In the genomic region with DNA sequence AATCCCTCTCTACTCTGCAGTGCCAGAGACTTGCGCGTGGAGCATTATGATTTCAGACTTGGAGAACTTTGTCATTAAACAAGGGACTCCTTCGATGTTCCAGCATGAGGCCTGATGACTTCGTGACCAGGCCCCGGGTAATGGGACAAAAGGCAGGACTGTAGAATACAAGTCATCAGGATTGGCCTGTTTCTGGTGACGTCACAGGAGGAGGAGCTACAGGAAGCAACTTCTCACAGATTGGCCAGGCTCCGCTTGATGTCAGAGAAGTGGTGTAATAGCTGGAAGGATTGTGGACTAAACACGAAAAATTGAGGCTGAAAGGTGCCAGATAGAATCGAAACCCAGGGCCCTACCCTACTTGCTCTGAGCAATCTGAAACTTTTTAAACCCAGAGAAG, we compare ENCODE assay signal across 27 mouse cellular contexts. TPM values are rescaled to one million over a fixed set of nuclear protein-coding genes. Genes with fewer than 3 reads are reported as not detected.
DNase-seq lines count a peak whose midpoint lies in the region; ATAC-seq and TF ChIP-seq lines count a peak whose summit lies in the region.
"Had no signal": no experiment of that assay in that cellular context is flagged by ENCODE, and none has a peak within 500 bp of the region (broad histone marks: within the 10 kb centered on the region; RNA-seq: fewer than 3 reads in every experiment).

No protein-coding gene starts in this region.

- H3K9ac ChIP-seq in midbrain, embryonic 11.5 days (ENCODE audit: low read length), result no peak overlapping the region
- H3K9ac ChIP-seq in midbrain, embryonic 15.5 days, result no peak overlapping the region
- H3K9ac ChIP-seq in ES-E14 (ENCODE audit: insufficient read depth, low read depth, low read length, poor library complexity, severe bottlenecking), result no peak overlapping the region
- H3K9ac ChIP-seq: embryonic facial prominence, embryonic 15.5 days; forebrain, embryonic 12.5 days; forebrain, embryonic 15.5 days; heart, embryonic 13.5 days; hindbrain, embryonic 14.5 days had no signal

- no peaks in the 10 kb centered on the region for H3K79me2 ChIP-seq in myocyte (ENCODE audit: control insufficient read depth, insufficient read depth)

- no peak overlapping the region for H3K4me3 ChIP-seq in midbrain, embryonic 11.5 days (ENCODE audit: low read depth, low read length)
- H3K4me3 ChIP-seq in midbrain, embryonic 15.5 days, result no peak overlapping the region
- no peak overlapping the region for H3K4me3 ChIP-seq in ES-E14 (ENCODE audit: insufficient read depth in 1 of 2, low read depth in 1 of 2, low read length in 2 of 2, poor library complexity in 1 of 2, severe bottlenecking in 1 of 2)
- H3K4me3 ChIP-seq in myocyte, result no peak overlapping the region
- no peak overlapping the region for H3K4me3 ChIP-seq in kidney, adult 2 months (ENCODE audit: insufficient read depth, low read depth, low read length)
- no peak overlapping the region for H3K4me3 ChIP-seq in limb, embryonic 10.5 days
- H3K4me3 ChIP-seq: embryonic facial prominence, embryonic 12.5 days; embryonic facial prominence, embryonic 15.5 days; forebrain, embryonic 12.5 days; forebrain, embryonic 15.5 days; heart, adult 2 months; heart, embryonic 10.5 days; heart, embryonic 13.5 days had no signal

- TF ChIP-seq POLR2A in myocyte (IDR thresholded peaks at IDR 0.05; ENCODE audit: insufficient read length, low read depth), result no peak
- TF ChIP-seq POLR2A in kidney, adult 2 months (IDR thresholded peaks at IDR 0.05; ENCODE audit: low read depth, low read length), result no peak

- H3K27ac ChIP-seq in midbrain, embryonic 11.5 days (ENCODE audit: low read depth, low read length), result no peak overlapping the region
- H3K27ac ChIP-seq in midbrain, embryonic 15.5 days, result no peak overlapping the region
- H3K27ac ChIP-seq in ES-E14 (ENCODE audit: insufficient read depth, low read depth, low read length, poor library complexity, severe bottlenecking), result no peak overlapping the region
- no peak overlapping the region for H3K27ac ChIP-seq in kidney, adult 2 months (ENCODE audit: insufficient read depth, low read depth, low read length)
- H3K27ac ChIP-seq in limb, embryonic 10.5 days, result no peak overlapping the region
- H3K27ac ChIP-seq: embryonic facial prominence, embryonic 12.5 days; embryonic facial prominence, embryonic 15.5 days; forebrain, embryonic 12.5 days; forebrain, embryonic 15.5 days; heart, adult 2 months; heart, embryonic 10.5 days; heart, embryonic 13.5 days; hindbrain, embryonic 14.5 days had no signal

- peaks cover 7% of the 10 kb centered on the region for H3K4me1 ChIP-seq in midbrain, embryonic 11.5 days (ENCODE audit: control insufficient read depth, insufficient read depth, low read length)
- H3K4me1 ChIP-seq in midbrain, embryonic 15.5 days, result peaks cover 24% of the 10 kb centered on the region
- peaks cover 0 to 10% of the 10 kb centered on the region in 2 experiments; a peak in 1 of 4 replicates for H3K4me1 ChIP-seq in ES-E14 (ENCODE audit: control insufficient read depth in 2 of 2, insufficient read depth in 2 of 2, low read length in 2 of 2, poor library complexity in 1 of 2)
- peaks cover 2% of the 10 kb centered on the region for H3K4me1 ChIP-seq in kidney, adult 2 months (ENCODE audit: control insufficient read depth, insufficient read depth, low read length)
- H3K4me1 ChIP-seq in limb, embryonic 10.5 days, result peaks cover 25% of the 10 kb centered on the region

- H3K27me3 ChIP-seq in midbrain, embryonic 11.5 days (ENCODE audit: control insufficient read depth, insufficient read depth, low read length), result no peaks in the 10 kb centered on the region; the same call in 1 of the 2 replicates
- peaks cover 3% of the 10 kb centered on the region; the same call in 1 of the 2 replicates for H3K27me3 ChIP-seq in midbrain, embryonic 15.5 days (replicated peaks)
- peaks cover 20% of the 10 kb centered on the region for H3K27me3 ChIP-seq in myocyte (ENCODE audit: control insufficient read depth, insufficient read depth, insufficient read length)
- no peaks in the 10 kb centered on the region for H3K27me3 ChIP-seq in kidney, adult 2 months (replicated peaks; ENCODE audit: control insufficient read depth, insufficient read depth, low read length)
- H3K27me3 ChIP-seq in limb, embryonic 10.5 days (ENCODE audit: low read depth, poor library complexity, severe bottlenecking), result peaks cover 66% of the 10 kb centered on the region
- H3K27me3 ChIP-seq: embryonic facial prominence, embryonic 15.5 days had no signal

- peak; percentile 35 for DNase-seq in midbrain, embryonic 11.5 days (ENCODE audit: low spot score, missing footprints)
- DNase-seq in ES-E14 (ENCODE audit: low read depth, low spot score) (peak; percentile 24), R1 (ENCODE audit: low read depth, low spot score) (peak; percentile 82)
- no peak for DNase-seq in kidney, adult 2 months
- DNase-seq in limb, embryonic 10.5 days (ENCODE audit: low spot score), result no peak
- DNase-seq: adrenal gland, adult 2 months; adrenal gland, postnatal 14 days; B cell, adult 2 months; cerebellum, adult 11 months; cerebellum, adult 2 months; cerebellum, adult 9-11 months; cerebellum, postnatal 25 days; gastrocnemius, postnatal 10 days; gastrocnemius, postnatal 36 days; heart, adult 2 months; heart, postnatal 14 days; heart, postnatal 4 days had no signal

- H3K4me2 ChIP-seq in midbrain, embryonic 11.5 days, result no peak overlapping the region
- H3K4me2 ChIP-seq in midbrain, embryonic 15.5 days, result no peak overlapping the region
- H3K4me2 ChIP-seq in myocyte (ENCODE audit: low read depth), result peak overlapping the region; percentile 1
- H3K4me2 ChIP-seq: embryonic facial prominence, embryonic 12.5 days; embryonic facial prominence, embryonic 15.5 days; forebrain, embryonic 12.5 days; forebrain, embryonic 15.5 days; heart, embryonic 13.5 days; hindbrain, embryonic 14.5 days had no signal

- TF ChIP-seq CTCF in kidney, adult 2 months (conservative IDR thresholded peaks at IDR 0.05; ENCODE audit: insufficient read depth, insufficient read length, low read depth, low read length), result no peak

- no peak for ATAC-seq in midbrain, embryonic 11.5 days (ENCODE audit: low FRiP score)
- ATAC-seq in midbrain, embryonic 15.5 days (replicated peaks), result no peak
- ATAC-seq in erythroid progenitor cell, adult 5-6 weeks (replicated peaks; ENCODE audit: low FRiP score, poor library complexity, severe bottlenecking), result no peak
- ATAC-seq: forebrain, embryonic 15.5 days had no signal

- H3ac ChIP-seq in myocyte (ENCODE audit: control insufficient read depth, insufficient read length), result no peak overlapping the region

- H3K9me3 ChIP-seq in midbrain, embryonic 11.5 days (ENCODE audit: control insufficient read depth, low read length), result no peaks in the 10 kb centered on the region
- no peaks in the 10 kb centered on the region for H3K9me3 ChIP-seq in midbrain, embryonic 15.5 days
- H3K9me3 ChIP-seq in ES-E14 (ENCODE audit: control insufficient read depth, insufficient read depth, low read depth, low read length), result no peaks in the 10 kb centered on the region
- no peaks in the 10 kb centered on the region for H3K9me3 ChIP-seq in limb, embryonic 10.5 days (replicated peaks)
- H3K9me3 ChIP-seq: embryonic facial prominence, embryonic 12.5 days; embryonic facial prominence, embryonic 15.5 days; forebrain, embryonic 15.5 days; heart, embryonic 10.5 days had no signal

- in situ Hi-C loops in ES-E14 (cut with MboI; ENCODE audit: low sequenced_read_pairs in 2 of 2, unreplicated experiment in 2 of 2), result no loop called here

- WGBS in midbrain, embryonic 11.5 days, result 81% methylated on average over 9 of the region's 9 CpGs
- 74% methylated on average over 9 of the region's 9 CpGs for whole genome bisulfite sequencing in midbrain, embryonic 15.5 days
- WGBS in kidney, adult 2 months, result 76% methylated on average over 9 of the region's 9 CpGs
- WGBS in limb, embryonic 10.5 days, result 79% methylated on average over 9 of the region's 9 CpGs

- no peaks in the 10 kb centered on the region for H3K36me3 ChIP-seq in midbrain, embryonic 11.5 days (ENCODE audit: control insufficient read depth, insufficient read depth, low read length)
- no peaks in the 10 kb centered on the region for H3K36me3 ChIP-seq in midbrain, embryonic 15.5 days (replicated peaks)
- H3K36me3 ChIP-seq in ES-E14 (ENCODE audit: control insufficient read depth, insufficient read depth, low read length, poor library complexity, severe bottlenecking), result no peaks in the 10 kb centered on the region
- no peaks in the 10 kb centered on the region for H3K36me3 ChIP-seq in myocyte (ENCODE audit: control insufficient read depth, insufficient read depth)
- H3K36me3 ChIP-seq in kidney, adult 2 months (ENCODE audit: control insufficient read depth, insufficient read depth, low read length), result no peaks in the 10 kb centered on the region
- no peaks in the 10 kb centered on the region for H3K36me3 ChIP-seq in limb, embryonic 10.5 days
- H3K36me3 ChIP-seq: embryonic facial prominence, embryonic 12.5 days; embryonic facial prominence, embryonic 15.5 days; forebrain, embryonic 12.5 days; forebrain, embryonic 15.5 days; heart, embryonic 10.5 days; heart, embryonic 13.5 days had no signal

TF ChIP-seq in ES-E14, 5 proteins besides CTCF, POLR2A, EP300 and RAD21:
- TF ChIP-seq ZNF384 (IDR thresholded peaks at IDR 0.05; ENCODE audit: low read depth, low read length) (no peak), CHD2 (IDR thresholded peaks at IDR 0.05; ENCODE audit: low read depth, low read length) (no peak), ZC3H11A (IDR thresholded peaks at IDR 0.05; ENCODE audit: borderline replicate concordance, low read depth, low read length) (no peak), MAFK (IDR thresholded peaks at IDR 0.05; ENCODE audit: insufficient read depth, low read depth, low read length) (no peak), HCFC1 (IDR thresholded peaks at IDR 0.05; ENCODE audit: borderline replicate concordance, insufficient read depth, low read length) (no peak)

TF ChIP-seq in myocyte, 11 proteins besides CTCF, POLR2A, EP300 and RAD21 (continues in another document):
- TF ChIP-seq TCF12 (IDR thresholded peaks at IDR 0.05; ENCODE audit: insufficient read depth, poor library complexity, severe bottlenecking), result no peak
- no peak for TF ChIP-seq CEBPB (IDR thresholded peaks at IDR 0.05; ENCODE audit: insufficient read depth, poor library complexity, severe bottlenecking)
- no peak for TF ChIP-seq MYOD1 (IDR thresholded peaks at IDR 0.05; ENCODE audit: control insufficient read depth in 1 of 3, insufficient read length in 2 of 3, low read depth in 2 of 3)
- no peak for TF ChIP-seq POLR2AphosphoS2 (IDR thresholded peaks at IDR 0.05; ENCODE audit: insufficient read length, low read depth)
- no peak for TF ChIP-seq E2F4 (IDR thresholded peaks at IDR 0.05; ENCODE audit: insufficient read depth)

RNA-seq across cellular contexts. Expression of gene Micall2, which starts 45.3 kb away (rescaled TPM):
- polyA plus RNA-seq in midbrain, embryonic 11.5 days (2014; fragmentation: Nextera tagmentation; extraction: Ambion mirVana), result 4.3 and 4.9 TPM in 2 replicates
- polyA plus RNA-seq in midbrain, embryonic 15.5 days (2015; fragmentation: Nextera tagmentation; extraction: Ambion mirVana), result 12.2 and 14.0 TPM in 2 replicates
- total RNA-seq in ES-E14 (2012; rRNA removed), result 2.1 and 2.2 TPM in 2 replicates
- polyA plus RNA-seq in myocyte (2012; fragmentation: generic; extraction: Trizol), result 6.1 TPM
- 3.3 and 3.4 TPM in 2 replicates for polyA plus RNA-seq in kidney, adult 2 months (2012; rRNA removed)
- 8.9 and 9.0 TPM in 2 replicates for polyA plus RNA-seq in limb, embryonic 10.5 days (2016; fragmentation: Nextera tagmentation; extraction: Ambion mirVana)
- 42.8 and 81.4 TPM in 2 replicates for total RNA-seq in erythroid progenitor cell, adult 5-6 weeks (2015; ENCODE audit: low replicate concordance)
- total RNA-seq in erythroid progenitor cell, adult 5-6 weeks (2017; ENCODE audit: low replicate concordance), result 58.5 and 59.2 TPM in 2 replicates

Comparison
In these comparisons a context has a peak if more than half of its experiments do, and no peak if none do; other contexts are left out.
1. DNase-seq: peak in midbrain, embryonic 11.5 days (single experiment), ES-E14 (single experiment) and R1 (single experiment); none in kidney, adult 2 months (single experiment) and limb, embryonic 10.5 days (single experiment).